Mouse (Mus musculus) ovary, postnatal 36 days (tissue): Measurements from ENCODE around the gene Lelp1.

ENCODE experiments used
- DNase-seq: peaks from one replicate; pipeline ENCODE4 v3.0.0; 2022; ENCODE audit warnings: low spot score, mixed read lengths

Gene Lelp1

GRCm38 (mm10) chr3:92142644-92143043, at the start of gene Lelp1:
Lelp1 (minus strand) TSS chr3:92142744.
- no peak for DNase-seq

GRCm38 (mm10) chr3:92176880-92177279, 34.3 kb upstream of the Lelp1 start:
- DNase-seq, result no peak

GRCm38 (mm10) chr3:92169847-92170246, 27.3 kb upstream of the Lelp1 start:
- no peak for DNase-seq

DNA sequence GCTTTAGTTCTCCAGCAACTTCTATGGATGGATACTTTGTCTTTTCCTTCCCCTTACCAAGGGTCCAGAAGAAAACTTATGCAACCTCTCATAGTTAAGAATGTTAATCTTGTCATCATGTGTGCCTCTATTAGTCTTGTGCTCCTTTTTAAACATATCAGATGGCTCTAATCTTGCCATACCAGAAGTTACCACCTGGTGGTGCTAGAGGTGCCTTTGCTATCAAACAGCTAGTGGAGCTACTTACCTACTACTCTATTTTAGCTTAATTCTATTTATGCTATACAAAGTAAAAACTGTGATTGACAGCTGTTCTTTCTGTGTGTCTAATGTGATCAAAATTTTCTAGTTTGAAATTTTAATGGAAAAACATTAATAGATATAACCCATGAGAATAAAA, 10.8 kb upstream of the Lelp1 start:
- DNase-seq, result no peak

- DNase-seq, result no peak
Measured at GRCm38 (mm10) chr3:92150631-92151277, 8.2 kb upstream of the Lelp1 start.

- no peak for DNase-seq
Measured at GRCm38 (mm10) chr3:92147913-92148312, 5.4 kb upstream of the Lelp1 start.

DNA sequence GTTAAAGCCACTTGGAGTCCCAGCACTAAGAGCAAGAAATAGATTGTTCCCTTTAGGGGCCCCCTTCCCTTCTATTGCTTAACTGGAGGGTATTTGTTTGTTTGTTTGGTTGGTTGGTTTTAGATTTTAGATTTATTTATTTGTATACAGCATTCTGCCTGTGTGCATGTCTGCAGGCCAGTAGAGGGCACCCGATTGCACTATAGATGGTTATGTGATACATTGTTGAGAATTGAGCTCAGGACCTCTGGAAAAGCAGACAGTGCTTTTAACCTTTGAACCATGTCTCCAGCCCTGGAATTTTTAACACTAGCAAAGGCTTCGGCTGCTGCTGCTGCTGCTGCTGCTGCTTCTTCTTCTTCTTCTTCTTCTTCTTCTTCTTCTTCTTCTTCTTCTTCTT, 4.9 kb upstream of the Lelp1 start:
- DNase-seq, result no peak

GRCm38 (mm10) chr3:92123847-92124246, 18.7 kb downstream of the Lelp1 start, which contains the start of gene Prr9:
Prr9 (minus strand) TSS chr3:92123947.
- no peak for DNase-seq

- DNase-seq, result no peak
Measured at GRCm38 (mm10) chr3:92120902-92121301, 21.6 kb downstream of the Lelp1 start.

GRCm38 (mm10) chr3:92117930-92118329, 24.6 kb downstream of the Lelp1 start:
- DNase-seq, result no peak

DNA sequence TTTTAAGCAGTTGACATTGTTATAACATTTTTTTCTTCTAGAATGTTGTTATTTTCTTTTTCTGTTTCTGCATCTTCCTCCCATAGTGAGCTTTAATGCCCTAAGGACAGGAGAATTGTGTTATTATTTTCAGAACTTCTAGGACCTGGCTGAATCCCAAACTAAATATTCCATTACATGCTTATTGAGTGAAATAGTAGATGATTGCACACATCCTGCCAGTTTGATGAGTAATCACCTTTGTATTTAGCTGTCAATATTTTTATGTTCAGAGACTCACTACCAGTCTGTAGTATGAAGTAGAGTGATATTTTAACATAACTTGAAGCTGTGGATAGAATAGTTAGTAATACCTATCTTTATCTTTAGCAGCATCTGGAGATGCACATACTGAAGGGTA, 31.0 kb downstream of the Lelp1 start:
- no peak for DNase-seq

DNA sequence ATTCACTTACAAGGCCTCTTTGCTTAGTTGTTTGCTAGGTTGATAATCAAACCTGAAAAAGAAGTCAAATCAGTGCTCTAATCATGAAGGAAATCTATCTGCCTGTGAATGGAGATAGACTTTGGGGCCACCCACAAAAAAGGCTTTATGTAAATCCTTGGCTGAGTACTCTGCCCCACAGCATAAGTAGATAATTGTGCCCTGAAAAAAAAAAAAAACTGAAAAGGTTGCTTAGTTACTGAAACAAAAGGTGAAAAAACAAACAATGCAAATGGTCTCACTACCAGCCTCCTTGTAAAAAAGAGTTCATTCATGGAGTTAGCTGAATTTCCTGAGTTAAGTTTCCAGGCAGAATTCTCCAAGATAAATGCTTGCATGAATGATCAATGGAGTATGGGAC, 31.8 kb downstream of the Lelp1 start:
- no peak for DNase-seq

- DNase-seq, result peak; percentile 12
Measured at GRCm38 (mm10) chr3:92106582-92106981, 36.0 kb downstream of the Lelp1 start.
